Mouse (Mus musculus) heart, embryonic 16.5 days (tissue): ENCODE results near the gene Sipa1l1. TPM values are rescaled to one million over a fixed set of nuclear protein-coding genes. Genes with fewer than 3 reads are reported as not detected.

Source experiments
- ATAC-seq: fragments of 200-750 bp; cut with Nextera tagmentation; replicated peaks from 2 replicates; pipeline ENCODE4 v1.8.0; 2017; ENCODE audit warnings: moderate number of reproducible peaks; ENCODE audit not compliant: insufficient read depth, low FRiP score; ENCODE audit errors: extremely low read depth
- H3K27ac ChIP-seq: fragments of 300-500 bp; sonication (generic); 2 replicates; pipeline ENCODE4 v1.5.1; 2014; ENCODE audit warnings: mild to moderate bottlenecking, low read length, control low read depth, moderate library complexity
- H3K27me3 ChIP-seq: fragments of 300-500 bp; sonication (generic); 2 replicates; pipeline ENCODE4 v1.6.1; 2014; ENCODE audit warnings: low read length, mixed read lengths; ENCODE audit not compliant: control insufficient read depth, insufficient read depth
- H3K36me3 ChIP-seq: fragments of 300-500 bp; sonication (generic); 2 replicates; pipeline ENCODE4 v1.6.1; 2014; ENCODE audit not compliant: control insufficient read depth, insufficient read depth
- H3K4me1 ChIP-seq: fragments of 300-500 bp; sonication (generic); 2 replicates; pipeline ENCODE4 v1.6.1; 2014; ENCODE audit warnings: low read length, mixed read lengths; ENCODE audit not compliant: control insufficient read depth, insufficient read depth
- H3K4me2 ChIP-seq: fragments of 300-500 bp; sonication (generic); 2 replicates; pipeline ENCODE4 v1.6.1; 2014; ENCODE audit warnings: low read depth, mild to moderate bottlenecking, control low read depth, low read length
- H3K4me3 ChIP-seq: fragments of 300-500 bp; sonication (generic); 2 replicates; pipeline ENCODE4 v1.5.1; 2014; ENCODE audit warnings: mild to moderate bottlenecking, control low read depth, low read length
- H3K9ac ChIP-seq: fragments of 300-500 bp; sonication (generic); 2 replicates; pipeline ENCODE4 v1.6.1; 2014; ENCODE audit warnings: low read length, control low read depth
- H3K9me3 ChIP-seq: fragments of 300-500 bp; sonication (generic); replicated peaks from 2 replicates; pipeline ENCODE4 v1.6.1; 2016; ENCODE audit warnings: low read length; ENCODE audit not compliant: control insufficient read depth
- WGBS: fragments of 180-500 bp; shearing (Covaris S2); extraction: QIAGEN DNeasy Blood & Tissue Kit; methylation state at CpG from one replicate; pipeline ENCODE4 v1.1.7; 2014; 5-methylcytosine and 5-hydroxymethylcytosine counted together
- polyA plus RNA-seq: library from polyadenylated mRNA; unstranded; fragments of >200 nt; fragmentation: Nextera tagmentation; extraction: Ambion mirVana; gene quantifications from 2 replicates; pipeline ENCODE4 v1.2.1, GENCODE M21; 2015

Sipa1l1 gene
- polyA plus RNA-seq, 1 experiment from 2014 or later: 19.8 TPM

DNA sequence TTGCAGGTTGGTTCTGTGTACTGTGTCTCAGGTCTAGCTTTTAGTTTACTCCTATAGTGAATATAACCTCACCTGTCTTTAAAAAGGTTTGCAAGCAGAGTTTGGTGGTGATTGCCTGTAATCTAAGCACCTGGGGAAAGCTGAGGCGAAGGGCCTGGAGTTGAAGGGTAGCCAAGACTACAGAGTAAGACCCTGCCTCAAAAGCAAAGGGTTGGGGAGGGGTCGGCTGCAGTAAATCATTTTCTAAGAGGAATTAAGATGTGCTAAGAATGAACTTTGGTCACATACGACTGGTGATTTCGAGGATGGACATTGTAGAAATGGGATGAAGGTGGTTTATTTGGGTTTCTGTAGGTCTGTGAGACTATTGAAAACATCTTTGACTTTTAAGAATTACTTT is 169.4 kb downstream of the Sipa1l1 start:
- Histone ChIP-seq H3K9ac (no peak overlapping the region), H3K4me3 (no peak overlapping the region), H3K9me3 (no peaks in the 10 kb centered on the region), H3K36me3 (peaks cover 5% of the 10 kb centered on the region; the same call in 1 of the 2 replicates), H3K4me1 (peaks cover 21% of the 10 kb centered on the region), H3K27me3 (no peaks in the 10 kb centered on the region), H3K27ac (no peak overlapping the region), H3K4me2 (no peak overlapping the region)
- no peak for ATAC-seq
- WGBS: 84% methylated on average over 4 of the region's 4 CpGs

DNA sequence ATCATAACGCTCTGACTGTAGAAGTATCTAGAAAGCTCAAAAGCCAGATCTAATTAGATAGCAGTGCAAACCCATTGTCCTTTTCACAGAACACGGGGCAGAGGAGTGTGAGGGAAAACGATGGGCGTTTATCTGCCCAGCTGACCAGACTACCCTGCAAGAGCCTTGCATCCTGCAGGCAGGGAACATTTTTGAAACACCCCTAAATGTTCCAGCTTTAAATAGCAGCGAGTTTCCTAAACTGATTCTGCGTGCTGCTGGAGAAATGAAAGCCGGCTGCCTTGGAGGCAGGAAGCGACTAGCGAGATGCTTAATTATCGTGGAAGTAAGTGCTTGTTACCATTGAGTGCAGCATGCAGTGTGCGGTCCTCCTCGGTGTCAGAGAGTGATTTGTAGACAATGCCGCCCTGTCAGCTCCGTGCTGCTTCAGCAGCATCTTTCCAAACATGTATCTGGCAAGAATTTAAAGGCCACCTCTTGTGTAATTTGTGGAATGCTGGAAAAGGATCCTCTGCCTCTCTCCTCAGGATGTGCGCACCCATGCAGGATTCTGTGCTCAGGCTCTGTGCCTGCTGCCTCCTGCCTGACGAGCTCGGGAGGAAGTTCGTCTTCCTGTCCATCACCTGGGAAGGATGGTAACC is 170.2 kb downstream of the Sipa1l1 start:
- Histone ChIP-seq H3K9ac (peak overlapping the region; percentile 19), H3K4me1 (peaks cover 21% of the 10 kb centered on the region), H3K27me3 (no peaks in the 10 kb centered on the region), H3K4me3 (peak overlapping the region; percentile 44), H3K4me2 (peak overlapping the region; percentile 64), H3K27ac (peak overlapping the region; percentile 58), H3K9me3 (no peaks in the 10 kb centered on the region), H3K36me3 (peaks cover 5% of the 10 kb centered on the region; the same call in 1 of the 2 replicates)
- peak; percentile 40; the same call in 1 of the 2 replicates for ATAC-seq
- WGBS: 12% methylated on average over 18 of the region's 18 CpGs

DNA sequence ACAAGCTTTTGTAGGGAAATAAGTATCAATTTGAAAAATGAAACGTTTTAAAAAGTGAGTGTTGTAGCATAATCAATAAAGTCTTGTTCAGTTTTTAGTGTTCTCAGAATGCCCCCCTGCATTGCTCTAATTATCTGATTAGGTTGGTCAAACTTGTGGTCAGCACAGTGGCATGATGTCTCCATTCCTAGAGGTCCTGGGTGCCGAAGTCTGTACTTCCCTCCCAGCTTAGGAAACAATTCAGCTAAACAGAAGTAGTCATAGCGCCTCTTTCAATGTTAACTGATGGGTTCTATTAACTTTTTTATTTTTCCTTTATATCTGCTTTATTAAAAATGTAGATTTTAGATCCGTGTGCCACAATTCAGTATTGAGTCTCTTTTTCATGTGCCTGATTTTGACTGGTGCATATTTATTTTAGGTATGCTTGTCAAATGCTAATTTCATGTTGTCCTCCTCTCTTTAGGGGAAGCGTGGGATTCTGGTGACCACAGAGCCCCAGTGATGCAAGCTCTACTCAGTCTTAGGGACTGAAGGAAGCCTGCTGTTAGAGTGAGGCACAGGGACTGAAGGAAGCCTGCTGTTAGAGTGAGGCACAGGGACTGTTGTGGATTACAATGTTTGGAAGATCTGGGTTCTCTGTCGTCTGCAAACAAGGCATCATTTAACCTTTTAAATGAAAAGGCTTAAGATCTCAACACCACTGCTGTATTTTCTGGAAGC is 171.2 kb downstream of the Sipa1l1 start:
- Histone ChIP-seq H3K9me3 (no peaks in the 10 kb centered on the region), H3K4me3 (no peak overlapping the region), H3K4me1 (peaks cover 13% of the 10 kb centered on the region), H3K4me2 (peak overlapping the region; percentile 64; the same call in 1 of the 2 replicates), H3K9ac (no peak overlapping the region), H3K27me3 (no peaks in the 10 kb centered on the region), H3K27ac (no peak overlapping the region), H3K36me3 (peaks cover 5% of the 10 kb centered on the region; the same call in 1 of the 2 replicates)
- no peak for ATAC-seq
- WGBS: 79% methylated on average over 6 of the region's 6 CpGs

DNA sequence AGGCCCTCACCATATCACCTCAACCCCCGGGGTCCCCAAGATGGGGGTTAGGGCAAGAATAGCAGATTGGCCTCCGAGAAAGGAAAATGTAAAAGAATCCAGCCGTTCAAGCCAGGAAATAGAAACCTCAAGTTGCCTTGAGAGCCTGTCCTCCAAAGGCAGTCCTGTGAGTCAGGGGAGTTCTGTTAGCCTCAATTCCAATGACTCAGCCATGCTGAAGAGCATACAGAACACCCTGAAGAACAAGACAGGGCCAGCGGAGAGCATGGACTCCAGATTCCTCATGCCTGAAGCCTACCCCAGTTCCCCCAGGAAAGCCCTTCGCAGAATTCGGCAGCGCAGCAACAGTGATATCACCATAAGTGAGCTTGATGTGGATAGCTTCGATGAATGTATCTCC is 172.1 kb downstream of the Sipa1l1 start:
- Histone ChIP-seq H3K27me3 (no peaks in the 10 kb centered on the region), H3K27ac (no peak overlapping the region), H3K9me3 (no peaks in the 10 kb centered on the region), H3K4me3 (no peak overlapping the region), H3K9ac (no peak overlapping the region), H3K4me1 (peaks cover 10% of the 10 kb centered on the region), H3K4me2 (no peak overlapping the region), H3K36me3 (peaks cover 5% of the 10 kb centered on the region; the same call in 1 of the 2 replicates)
- WGBS: 91% methylated on average over 8 of the region's 8 CpGs
- no peak for ATAC-seq

DNA sequence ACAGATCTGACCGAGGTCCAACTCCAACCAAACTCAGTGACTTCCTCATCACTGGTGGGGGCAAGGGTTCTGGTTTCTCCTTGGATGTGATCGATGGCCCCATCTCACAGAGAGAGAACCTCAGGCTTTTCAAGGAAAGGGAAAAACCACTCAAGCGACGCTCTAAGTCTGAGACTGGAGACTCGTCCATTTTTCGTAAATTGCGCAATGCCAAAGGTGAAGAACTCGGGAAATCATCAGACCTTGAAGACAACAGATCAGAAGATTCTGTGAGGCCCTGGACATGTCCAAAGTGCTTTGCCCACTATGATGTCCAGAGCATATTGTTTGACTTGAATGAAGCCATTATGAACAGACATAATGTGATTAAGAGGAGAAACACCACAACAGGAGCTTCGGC is 172.6 kb downstream of the Sipa1l1 start:
- Histone ChIP-seq H3K9ac (no peak overlapping the region), H3K4me3 (no peak overlapping the region), H3K9me3 (no peaks in the 10 kb centered on the region), H3K4me1 (peaks cover 10% of the 10 kb centered on the region), H3K36me3 (peaks cover 5% of the 10 kb centered on the region; the same call in 1 of the 2 replicates), H3K27ac (no peak overlapping the region), H3K4me2 (no peak overlapping the region), H3K27me3 (no peaks in the 10 kb centered on the region)
- ATAC-seq: no peak
- WGBS: 94% methylated on average over 9 of the region's 9 CpGs

DNA sequence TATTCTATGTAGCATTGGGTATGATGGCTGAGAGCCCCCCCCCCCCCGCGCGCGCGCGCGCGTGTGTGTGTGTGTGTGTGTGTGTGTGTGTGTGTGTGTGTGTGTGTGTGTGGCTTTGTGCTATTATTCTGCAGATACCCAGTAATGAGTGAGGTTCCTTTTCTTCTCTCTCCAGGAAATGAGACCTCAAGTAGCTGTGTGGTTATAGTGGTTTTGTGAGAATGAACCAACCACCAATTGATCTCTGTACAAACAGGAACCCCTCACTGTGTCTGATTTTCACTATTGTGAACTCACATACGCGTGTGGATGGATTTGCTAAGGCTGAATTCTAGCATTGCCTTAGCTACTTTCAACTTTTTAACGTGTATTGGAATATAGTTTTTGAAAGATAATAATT is 181.0 kb downstream of the Sipa1l1 start:
- no peak overlapping the region for H3K9ac ChIP-seq
- H3K9me3 ChIP-seq: no peaks in the 10 kb centered on the region
- no peak overlapping the region for H3K4me3 ChIP-seq
- no peak overlapping the region for H3K4me2 ChIP-seq
- no peaks in the 10 kb centered on the region for H3K27me3 ChIP-seq
- no peaks in the 10 kb centered on the region for H3K36me3 ChIP-seq
- no peak overlapping the region for H3K27ac ChIP-seq
- H3K4me1 ChIP-seq: peaks cover 25% of the 10 kb centered on the region
- ATAC-seq: no peak
- WGBS: 64% methylated on average over 11 of the region's 11 CpGs

DNA sequence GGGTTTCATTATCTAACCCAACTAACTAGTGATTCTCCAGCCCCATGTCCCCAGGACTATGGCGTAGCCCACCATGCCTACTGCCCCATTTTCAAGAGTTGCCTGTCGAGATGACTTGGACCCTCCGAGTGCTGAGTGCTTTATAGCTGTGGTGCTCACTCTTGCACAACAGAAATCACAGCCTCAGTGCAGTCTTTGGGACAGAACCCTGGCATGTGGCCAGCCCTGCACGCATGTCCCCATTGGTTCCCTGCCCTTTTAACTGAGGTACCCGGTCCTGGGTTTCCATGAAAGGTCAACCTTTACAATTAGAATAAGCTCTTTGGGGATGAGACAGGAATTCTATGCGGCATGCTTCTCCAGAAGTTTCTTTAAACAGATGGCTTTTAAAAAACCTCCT is 181.8 kb downstream of the Sipa1l1 start:
- no peak overlapping the region for H3K4me2 ChIP-seq
- no peaks in the 10 kb centered on the region for H3K36me3 ChIP-seq
- H3K27ac ChIP-seq: no peak overlapping the region
- peaks cover 33% of the 10 kb centered on the region for H3K4me1 ChIP-seq
- H3K9ac ChIP-seq: no peak overlapping the region
- no peak for ATAC-seq
- H3K9me3 ChIP-seq: no peaks in the 10 kb centered on the region
- no peak overlapping the region for H3K4me3 ChIP-seq
- 67% methylated on average over 6 of the region's 6 CpGs for WGBS
- no peaks in the 10 kb centered on the region for H3K27me3 ChIP-seq

DNA sequence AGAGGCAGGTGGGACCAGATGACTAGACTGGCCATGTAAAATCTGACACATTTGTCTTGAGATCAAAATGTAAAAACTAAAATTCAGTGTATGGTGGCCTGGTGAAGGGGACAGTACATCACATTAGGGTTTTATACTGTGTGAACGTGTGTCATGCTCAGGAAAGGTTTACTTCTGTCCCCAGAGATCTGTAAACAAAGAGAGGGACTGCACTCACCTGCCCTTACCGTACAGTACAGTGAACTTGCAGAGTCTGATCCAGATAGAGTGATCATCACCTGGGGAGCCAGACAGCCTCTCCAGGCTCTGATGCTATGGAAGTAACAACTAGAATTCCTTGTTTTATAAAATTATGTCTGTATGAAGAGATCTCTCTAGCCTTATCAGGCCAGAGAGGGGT is 184.5 kb downstream of the Sipa1l1 start:
- Histone ChIP-seq H3K4me3 (no peak overlapping the region), H3K9ac (no peak overlapping the region), H3K4me2 (no peak overlapping the region), H3K9me3 (no peaks in the 10 kb centered on the region), H3K27me3 (no peaks in the 10 kb centered on the region), H3K27ac (no peak overlapping the region), H3K4me1 (peaks cover 42% of the 10 kb centered on the region), H3K36me3 (peaks cover 4% of the 10 kb centered on the region; the same call in 1 of the 2 replicates)
- ATAC-seq: no peak
- 59% methylated on average over 2 of the region's 2 CpGs for WGBS
